7 mouse cellular contexts compared by ENCODE assay signal in the genomic region with DNA sequence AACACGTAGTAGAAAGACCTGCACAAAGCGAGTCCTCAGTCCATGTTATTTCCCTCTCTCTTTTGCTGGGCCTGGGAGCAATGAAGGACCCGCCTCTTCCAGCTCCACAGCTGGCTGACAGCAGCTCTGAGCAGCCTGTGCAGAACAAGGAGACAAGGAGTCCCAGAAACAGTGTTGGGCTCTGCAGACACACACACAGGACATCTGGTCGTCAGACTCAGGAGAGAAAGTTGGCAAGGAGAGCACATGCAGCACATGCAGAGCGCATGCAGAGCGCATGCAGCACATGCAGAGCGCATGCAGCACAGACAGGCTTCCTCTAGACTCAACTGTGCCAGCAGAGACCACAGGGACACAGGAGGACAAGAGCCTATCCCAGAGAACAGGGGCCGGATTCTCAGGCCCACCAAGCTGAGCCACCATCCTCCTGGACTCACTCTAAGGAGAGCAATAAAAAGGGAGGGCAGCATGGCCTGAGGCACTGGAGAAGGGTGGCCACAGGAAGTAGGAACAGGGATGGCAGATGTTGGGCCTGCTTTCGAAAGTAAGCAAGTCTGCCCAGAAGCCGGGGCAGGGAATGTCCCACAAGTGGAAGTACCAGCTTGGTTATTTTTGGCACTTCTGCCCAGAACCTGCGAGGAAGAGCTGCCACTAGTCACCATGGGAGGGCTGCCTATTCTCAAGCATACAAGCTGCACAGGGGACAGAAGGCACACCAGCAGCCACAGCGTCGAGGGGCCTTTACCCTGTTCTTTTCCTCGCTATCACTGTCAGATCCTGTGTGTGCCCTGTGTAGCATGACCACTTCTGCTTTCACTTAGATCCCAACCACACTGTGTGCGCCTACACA. TPM values are rescaled to one million over a fixed set of nuclear protein-coding genes. Genes with fewer than 3 reads are reported as not detected.
DNase-seq lines count a peak whose midpoint lies in the region; ATAC-seq and TF ChIP-seq lines count a peak whose summit lies in the region.

No protein-coding gene starts in this region.

- H3K4me1 ChIP-seq in embryonic facial prominence, embryonic 11.5 days (ENCODE audit: control insufficient read depth, insufficient read depth, low read length), result peaks cover 5% of the 10 kb centered on the region; the same call in 1 of the 2 replicates
- H3K4me1 ChIP-seq in lung, embryonic 16.5 days (replicated peaks; ENCODE audit: control insufficient read depth, insufficient read depth, low read length), result peaks cover 77% of the 10 kb centered on the region
- peaks cover 34% of the 10 kb centered on the region for H3K4me1 ChIP-seq in thymus, adult 2 months (replicated peaks; ENCODE audit: control insufficient read depth, insufficient read depth, low read length)

- peak; percentile 38 to 43 for DNase-seq in right cerebral cortex, postnatal 10 days (ENCODE audit: low spot score in 2 of 2)
- no peak for DNase-seq in right cerebral cortex, adult 18-20 months
- no peak for DNase-seq in embryonic facial prominence, embryonic 11.5 days (ENCODE audit: low spot score)
- DNase-seq in heart, postnatal 10 days, result peak; percentile 65 to 66
- no peak for DNase-seq in thymus, adult 2 months
- no peak for DNase-seq in adrenal gland, adult 8-10 months

- H3K4me2 ChIP-seq in embryonic facial prominence, embryonic 11.5 days (ENCODE audit: low read depth, low read length), result no peak overlapping the region
- H3K4me2 ChIP-seq in lung, embryonic 16.5 days (ENCODE audit: low read depth, low read length), result no peak overlapping the region; the same call in 1 of the 2 replicates

- H3K4me3 ChIP-seq in embryonic facial prominence, embryonic 11.5 days (ENCODE audit: low read depth, low read length), result no peak overlapping the region
- no peak overlapping the region for H3K4me3 ChIP-seq in lung, embryonic 16.5 days (ENCODE audit: low read length)
- H3K4me3 ChIP-seq in thymus, adult 2 months (ENCODE audit: control insufficient read depth, insufficient read depth, low read length), result no peak overlapping the region

- no peak for ATAC-seq in embryonic facial prominence, embryonic 11.5 days (replicated peaks; ENCODE audit: insufficient number of reproducible peaks, low FRiP score, low TSS enrichment, low read depth)
- ATAC-seq in lung, embryonic 16.5 days (ENCODE audit: low read depth), result peak; percentile 41

- no peak for TF ChIP-seq CTCF in thymus, adult 2 months (IDR thresholded peaks at IDR 0.05; ENCODE audit: borderline replicate concordance, control insufficient read depth, extremely low read depth, insufficient read depth, low read length, poor library complexity)

- no peak overlapping the region for H3K27ac ChIP-seq in embryonic facial prominence, embryonic 11.5 days (replicated peaks; ENCODE audit: low read depth, low read length)
- H3K27ac ChIP-seq in lung, embryonic 16.5 days (ENCODE audit: low read length), result peak overlapping the region; percentile 86
- no peak overlapping the region for H3K27ac ChIP-seq in thymus, adult 2 months (ENCODE audit: control insufficient read depth, insufficient read depth, low read length)

- H3K9me3 ChIP-seq in embryonic facial prominence, embryonic 11.5 days (replicated peaks; ENCODE audit: control insufficient read depth, low read length), result no peaks in the 10 kb centered on the region
- no peaks in the 10 kb centered on the region for H3K9me3 ChIP-seq in lung, embryonic 16.5 days (ENCODE audit: control insufficient read depth, low read length)

- no peak for TF ChIP-seq POLR2A in thymus, adult 2 months (IDR thresholded peaks at IDR 0.05; ENCODE audit: control insufficient read depth, extremely low read depth, insufficient read depth, low read length, poor library complexity)

- H3K36me3 ChIP-seq in embryonic facial prominence, embryonic 11.5 days (replicated peaks; ENCODE audit: control insufficient read depth, insufficient read depth, low read depth, low read length), result no peaks in the 10 kb centered on the region
- no peaks in the 10 kb centered on the region for H3K36me3 ChIP-seq in lung, embryonic 16.5 days (ENCODE audit: control insufficient read depth, insufficient read depth, low read length)
- H3K36me3 ChIP-seq in thymus, adult 2 months (ENCODE audit: control insufficient read depth, insufficient read depth, low read length), result no peaks in the 10 kb centered on the region

- 67% methylated on average over 15 of the region's 15 CpGs for WGBS in embryonic facial prominence, embryonic 11.5 days
- 54% methylated on average over 15 of the region's 15 CpGs for WGBS in lung, embryonic 16.5 days
- WGBS in thymus, adult 2 months, result 65% methylated on average over 15 of the region's 15 CpGs

- no peaks in the 10 kb centered on the region for H3K27me3 ChIP-seq in embryonic facial prominence, embryonic 11.5 days (ENCODE audit: control insufficient read depth, insufficient read depth, low read length)
- H3K27me3 ChIP-seq in lung, embryonic 16.5 days (ENCODE audit: control insufficient read depth, insufficient read depth, low read depth, low read length), result no peaks in the 10 kb centered on the region
- H3K27me3 ChIP-seq in thymus, adult 2 months (ENCODE audit: control insufficient read depth, insufficient read depth, low read length), result no peaks in the 10 kb centered on the region

- intact Hi-C loops in heart, postnatal 10 days (cut with DNase I), result no loop called here

- H3K9ac ChIP-seq in embryonic facial prominence, embryonic 11.5 days (replicated peaks; ENCODE audit: low read length), result peak overlapping the region; percentile 13; the same call in 1 of the 2 replicates
- H3K9ac ChIP-seq in lung, embryonic 16.5 days (ENCODE audit: low read length), result peak overlapping the region; percentile 46; the same call in 1 of the 2 replicates

RNA-seq across cellular contexts. Expression of gene Elmsan1, which starts 30.7 kb away (rescaled TPM):
- polyA plus RNA-seq in embryonic facial prominence, embryonic 11.5 days (2014; fragmentation: Nextera tagmentation; extraction: Ambion mirVana), result 3.6 and 4.1 TPM in 2 replicates
- 10 to 100 TPM; 19.5 to 20.3 TPM for total RNA-seq in heart, postnatal 10 days (2021)
- 11.1 and 12.1 TPM in 2 replicates for polyA plus RNA-seq in lung, embryonic 16.5 days (2015; fragmentation: Nextera tagmentation; extraction: Ambion mirVana)
- 26.1 and 30.9 TPM in 2 replicates for polyA plus RNA-seq in thymus, adult 2 months (2012; rRNA removed)
- 10 to 100 TPM; 21.2 to 31.2 (median 27.3) TPM for total RNA-seq in adrenal gland, adult 8-10 months (2022)

RNA-seq across cellular contexts. Expression of gene Pnma1, which starts 39.7 kb away (rescaled TPM):
- 0.88 and 1.0 TPM in 2 replicates for polyA plus RNA-seq in embryonic facial prominence, embryonic 11.5 days (2014; fragmentation: Nextera tagmentation; extraction: Ambion mirVana)
- total RNA-seq in heart, postnatal 10 days (2021), result under 1 TPM; 0.35 to 0.43 TPM
- polyA plus RNA-seq in lung, embryonic 16.5 days (2015; fragmentation: Nextera tagmentation; extraction: Ambion mirVana), result 2.0 and 2.2 TPM in 2 replicates
- polyA plus RNA-seq in thymus, adult 2 months (2012; rRNA removed), result 0.24 and 0.28 TPM in 2 replicates
- total RNA-seq in adrenal gland, adult 8-10 months (2022), result under 1 TPM; 0.09 to 0.56 (median 0.35) TPM

Comparison
In these comparisons a context has a peak if more than half of its experiments do, and no peak if none do; other contexts are left out.
1. DNase-seq: peak in right cerebral cortex, postnatal 10 days (2 of 2) and heart, postnatal 10 days (2 of 2); none in right cerebral cortex, adult 18-20 months (single experiment), embryonic facial prominence, embryonic 11.5 days (single experiment), thymus, adult 2 months (single experiment) and adrenal gland, adult 8-10 months (single experiment).